Mouse (Mus musculus) spleen, adult 18-20 months (tissue): ENCODE measurements around the gene Fndc3a.

Source experiments
- DNase-seq, 2 experiments: peaks; one replicate each; pipeline ENCODE4 v3.0.0; 2022; ENCODE audit warnings: mixed read lengths in 2 of 2

Gene Fndc3a

GRCm38 (mm10) chr14:72532028-72532917 is 177.5 kb downstream of the Fndc3a start:
- DNase-seq = no peak

GRCm38 (mm10) chr14:72527126-72527525 is 182.7 kb downstream of the Fndc3a start:
- no peak for DNase-seq

GRCm38 (mm10) chr14:72519561-72519960 is 190.2 kb downstream of the Fndc3a start:
- no peak for DNase-seq

GRCm38 (mm10) chr14:72518786-72519185 is 191.0 kb downstream of the Fndc3a start:
- no peak for DNase-seq

GRCm38 (mm10) chr14:72516376-72516775 is 193.4 kb downstream of the Fndc3a start:
- DNase-seq = no peak

GRCm38 (mm10) chr14:72506723-72507420 is 202.9 kb downstream of the Fndc3a start:
- no peak for DNase-seq

GRCm38 (mm10) chr14:72506018-72506722 is 203.6 kb downstream of the Fndc3a start:
- DNase-seq = no peak

GRCm38 (mm10) chr14:72504985-72505384 is 204.8 kb downstream of the Fndc3a start:
- no peak for DNase-seq

- DNase-seq = no peak
These were observed 206.6 kb downstream of the Fndc3a start for GRCm38 (mm10) chr14:72503241-72503640.

GRCm38 (mm10) chr14:72493775-72494174 is 216.0 kb downstream of the Fndc3a start:
- no peak for DNase-seq

GRCm38 (mm10) chr14:72491738-72492137 is 218.1 kb downstream of the Fndc3a start, which contains the start of gene Gm9195:
Gene Gm9195, minus strand, starts transcription at chr14:72491838.
- DNase-seq = no peak

- DNase-seq = no peak
These were observed 219.4 kb downstream of the Fndc3a start for GRCm38 (mm10) chr14:72490367-72490766.
